Mouse (Mus musculus) liver, embryonic 11.5 days (tissue): ENCODE results near the gene Rdh19. TPM values are rescaled to one million over a fixed set of nuclear protein-coding genes. Genes with fewer than 3 reads are reported as not detected.
"Not testable (repeated sequence)": the region's sequence is repeated elsewhere in the genome, so short reads cannot be mapped to it uniquely, and the experiment has no call there.

Source experiments
- ATAC-seq: fragments of 200-750 bp; cut with Nextera tagmentation; replicated peaks from 2 replicates; pipeline ENCODE4 v1.8.0; 2017; ENCODE audit warnings: moderate number of reproducible peaks, mild to moderate bottlenecking, moderate TSS enrichment, moderate library complexity; ENCODE audit not compliant: low FRiP score
- DNase-seq: peaks from one replicate; pipeline ENCODE4 v3.0.0-alpha.2; 2017; ENCODE audit warnings: low spot score
- H3K27ac ChIP-seq: fragments of 300-500 bp; sonication (generic); 2 replicates; pipeline ENCODE4 v1.5.1; 2014; ENCODE audit warnings: mild to moderate bottlenecking, low read depth, low read length, control low read depth
- H3K27me3 ChIP-seq: fragments of 300-500 bp; sonication (generic); replicated peaks from 2 replicates; pipeline ENCODE4 v1.6.1; 2014; ENCODE audit warnings: low read length, mixed read lengths; ENCODE audit not compliant: control insufficient read depth, insufficient read depth
- H3K36me3 ChIP-seq: fragments of 300-500 bp; sonication (generic); 2 replicates; pipeline ENCODE4 v1.6.1; 2014; ENCODE audit warnings: mild to moderate bottlenecking, low read length, moderate library complexity, mixed read lengths; ENCODE audit not compliant: control insufficient read depth, insufficient read depth
- H3K4me1 ChIP-seq: fragments of 300-500 bp; sonication (generic); replicated peaks from 2 replicates; pipeline ENCODE4 v1.6.1; 2014; ENCODE audit warnings: low read length, mixed read lengths; ENCODE audit not compliant: control insufficient read depth, insufficient read depth
- H3K4me2 ChIP-seq: fragments of 300-500 bp; sonication (generic); 2 replicates; pipeline ENCODE4 v1.6.1; 2014; ENCODE audit warnings: mild to moderate bottlenecking, control low read depth, moderate library complexity
- H3K4me3 ChIP-seq: fragments of 300-500 bp; sonication (generic); 2 replicates; pipeline ENCODE4 v1.5.1; 2014; ENCODE audit warnings: low read depth, low read length, control low read depth
- H3K9ac ChIP-seq: fragments of 300-500 bp; sonication (generic); 2 replicates; pipeline ENCODE4 v1.6.1; 2014; ENCODE audit warnings: low read depth, low read length, control low read depth
- H3K9me3 ChIP-seq: fragments of 300-500 bp; sonication (generic); 2 replicates; pipeline ENCODE4 v1.6.1; 2016; ENCODE audit warnings: low read length, inconsistent platforms, mixed read lengths; ENCODE audit not compliant: control insufficient read depth
- WGBS: fragments of 180-500 bp; shearing (Covaris S2); extraction: QIAGEN DNeasy Blood & Tissue Kit; methylation state at CpG from one replicate; pipeline ENCODE4 v1.1.7; 2014; 5-methylcytosine and 5-hydroxymethylcytosine counted together
- polyA plus RNA-seq: library from polyadenylated mRNA; unstranded; fragments of >200 nt; fragmentation: Nextera tagmentation; extraction: Ambion mirVana; gene quantifications from 2 replicates; pipeline ENCODE4 v1.2.1, GENCODE M21; 2014

The Rdh19 gene
- polyA plus RNA-seq = not detected in 2 replicates

DNA sequence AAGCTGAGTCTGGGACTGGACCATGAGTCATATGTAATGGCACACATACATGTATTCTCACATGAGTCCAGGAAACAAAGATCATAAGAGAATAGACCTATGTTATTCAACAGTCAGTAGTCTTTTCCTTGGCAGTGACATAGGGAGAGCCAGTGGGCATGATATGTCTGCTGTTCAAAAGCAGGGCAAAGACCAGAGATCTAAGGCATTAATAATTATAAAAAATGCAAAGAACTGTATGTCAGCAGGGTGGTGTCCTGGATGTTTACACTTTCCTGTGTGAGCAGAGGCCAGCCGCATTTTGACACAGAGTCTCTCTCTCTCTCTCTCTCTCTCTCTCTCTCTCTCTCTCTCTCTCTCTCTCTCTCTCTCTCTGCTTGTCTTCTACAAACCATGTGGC, at the start of gene Rdh19:
Gene Rdh19, plus strand, starts transcription at position 301 of the 400 bp plus-strand sequence.
- ATAC-seq (no peak), DNase-seq (no peak)
- no peak within 1 kb of the TSS for H3K4me2 ChIP-seq
- no peaks in the 10 kb centered on the region for H3K36me3 ChIP-seq
- H3K4me1 ChIP-seq = no peaks in the 10 kb centered on the region
- H3K9me3 ChIP-seq = no peaks in the 10 kb centered on the region
- H3K9ac ChIP-seq = no peak within 1 kb of the TSS
- 81% methylated on average over 1 of the region's 1 CpGs for WGBS
- no peak within 1 kb of the TSS for H3K4me3 ChIP-seq
- H3K27ac ChIP-seq = no peak within 1 kb of the TSS
- H3K27me3 ChIP-seq = no peaks in the 10 kb centered on the region

DNA sequence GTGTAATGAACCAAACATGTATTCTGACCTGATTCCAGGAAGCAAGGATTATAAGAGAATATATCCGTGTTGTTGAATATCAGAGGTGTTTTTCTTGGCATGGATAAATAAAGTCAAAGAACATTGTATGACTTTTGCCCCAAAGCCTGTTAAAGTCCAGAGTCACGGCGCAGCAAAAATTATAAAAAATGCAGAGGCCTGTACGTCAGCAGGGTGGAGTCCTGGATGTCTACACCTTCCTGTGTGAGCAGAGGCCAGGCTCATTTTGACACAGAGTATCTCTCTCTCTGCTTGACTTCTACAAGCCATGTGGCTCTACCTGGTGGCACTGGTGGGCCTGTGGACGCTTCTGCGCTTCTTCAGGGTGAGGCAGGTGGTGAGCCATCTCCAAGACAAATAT, 48.8 kb upstream of the Rdh19 start, which contains the start of gene Rdh16:
Gene Rdh16, plus strand, starts transcription at position 262 of the 400 bp plus-strand sequence.
- H3K36me3 ChIP-seq = no peaks in the 10 kb centered on the region
- H3K9me3 ChIP-seq = no peaks in the 10 kb centered on the region
- 80% methylated on average over 6 of the region's 6 CpGs for WGBS
- DNase-seq (no peak), ATAC-seq (no peak)
- H3K9ac ChIP-seq = no peak within 1 kb of the TSS
- H3K4me3 ChIP-seq = no peak within 1 kb of the TSS
- H3K27ac ChIP-seq = no peak within 1 kb of the TSS
- H3K4me2 ChIP-seq = no peak within 1 kb of the TSS
- H3K4me1 ChIP-seq = no peaks in the 10 kb centered on the region
- no peaks in the 10 kb centered on the region for H3K27me3 ChIP-seq

DNA sequence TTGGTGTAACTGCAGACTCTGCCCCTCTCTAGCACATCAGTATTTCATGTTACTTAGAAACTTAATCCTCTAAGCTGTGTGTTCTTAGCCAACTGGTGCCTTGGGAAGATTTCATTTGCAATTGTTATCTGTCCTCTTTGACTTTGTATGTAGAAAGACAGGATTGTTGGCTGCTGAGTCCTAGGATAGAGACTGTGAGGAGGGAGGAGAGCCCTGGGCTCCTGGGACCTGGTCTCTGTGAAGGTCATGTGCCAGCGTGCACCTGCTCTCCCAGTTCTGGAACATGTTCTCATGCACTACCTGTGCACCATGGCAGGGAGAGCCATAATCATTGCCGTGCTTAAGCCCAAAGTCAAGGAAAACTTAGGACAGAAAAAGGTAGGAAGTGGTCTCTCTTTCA, 48.1 kb upstream of the Rdh19 start:
- Histone ChIP-seq H3K4me2 (no peak overlapping the region), H3K9me3 (no peaks in the 10 kb centered on the region), H3K27ac (no peak overlapping the region), H3K4me3 (no peak overlapping the region), H3K27me3 (no peaks in the 10 kb centered on the region), H3K9ac (no peak overlapping the region), H3K4me1 (no peaks in the 10 kb centered on the region), H3K36me3 (no peaks in the 10 kb centered on the region)
- no peak for DNase-seq
- 88% methylated on average over 2 of the region's 2 CpGs for WGBS
- ATAC-seq = no peak

DNA sequence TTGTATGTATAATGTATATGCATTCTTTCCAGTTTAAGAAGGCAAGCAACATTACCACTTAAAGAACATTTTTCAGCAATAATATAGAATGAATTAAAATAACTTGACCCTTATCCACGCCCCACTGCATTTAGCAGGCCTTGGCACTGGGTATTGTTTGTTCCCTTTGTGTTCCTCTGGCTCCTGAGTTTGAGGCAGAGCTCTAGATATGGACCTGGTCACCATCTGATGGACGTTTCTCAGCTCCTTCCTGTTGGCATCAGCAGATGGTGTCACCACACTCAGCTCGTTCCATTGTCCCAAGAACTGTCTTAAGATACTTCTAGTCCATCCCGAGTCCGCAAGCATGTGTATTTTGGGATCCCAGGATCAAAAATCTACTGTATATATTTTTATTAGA, 47.5 kb upstream of the Rdh19 start:
- Histone ChIP-seq H3K4me3 (no peak overlapping the region), H3K4me2 (no peak overlapping the region), H3K4me1 (no peaks in the 10 kb centered on the region), H3K9ac (no peak overlapping the region), H3K27ac (no peak overlapping the region), H3K36me3 (no peaks in the 10 kb centered on the region), H3K27me3 (no peaks in the 10 kb centered on the region), H3K9me3 (no peaks in the 10 kb centered on the region)
- 68% methylated on average over 5 of the region's 5 CpGs for WGBS
- ATAC-seq = no peak
- no peak for DNase-seq

DNA sequence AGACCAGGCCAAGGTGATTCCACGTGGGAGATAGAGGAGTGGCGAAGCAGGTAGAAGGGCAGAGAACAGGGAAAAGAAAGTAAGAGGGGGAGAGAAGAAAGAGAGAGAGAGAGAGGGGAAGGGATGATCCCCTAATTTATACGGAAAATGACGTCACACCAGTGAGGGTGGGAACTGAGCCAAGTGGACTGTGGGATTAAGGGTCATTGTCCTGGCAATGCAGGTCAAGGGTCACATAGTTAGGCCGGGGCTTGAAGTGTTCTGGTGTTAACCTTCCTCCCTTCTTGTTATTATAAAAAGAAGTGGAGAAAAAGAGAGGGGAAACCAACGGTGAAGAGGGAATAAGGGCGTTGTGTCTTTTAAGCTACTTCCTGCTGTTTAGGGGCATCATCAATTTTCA, 45.3 kb upstream of the Rdh19 start:
- no peak for ATAC-seq
- H3K4me1 ChIP-seq = no peaks in the 10 kb centered on the region
- no peak overlapping the region for H3K9ac ChIP-seq
- H3K27ac ChIP-seq = no peak overlapping the region
- H3K9me3 ChIP-seq = no peaks in the 10 kb centered on the region
- 75% methylated on average over 7 of the region's 7 CpGs for WGBS
- no peak overlapping the region for H3K4me3 ChIP-seq
- H3K27me3 ChIP-seq = no peaks in the 10 kb centered on the region
- DNase-seq = no peak
- H3K4me2 ChIP-seq = no peak overlapping the region
- H3K36me3 ChIP-seq = no peaks in the 10 kb centered on the region

DNA sequence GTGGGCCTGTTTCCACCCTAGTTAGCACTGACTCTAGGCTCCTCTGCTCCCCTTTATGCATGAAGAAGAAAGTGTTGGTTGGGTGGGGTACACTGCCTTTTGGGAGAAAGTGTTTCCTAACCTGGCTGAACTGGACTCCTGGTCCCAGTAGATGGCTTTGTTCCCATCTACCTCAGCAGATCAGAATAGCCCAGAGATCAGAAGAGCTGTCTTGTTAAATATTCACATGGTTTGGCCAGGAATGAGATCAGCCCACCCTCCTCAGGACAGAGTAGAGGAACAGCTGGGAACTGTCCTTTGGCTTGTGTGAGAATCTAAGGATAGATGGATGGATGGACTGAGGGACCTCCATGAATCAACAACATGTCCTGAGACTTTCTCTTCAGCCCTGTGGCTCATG, 33.8 kb upstream of the Rdh19 start:
- ATAC-seq = no peak
- Histone ChIP-seq H3K9ac (no peak overlapping the region), H3K27ac (no peak overlapping the region), H3K36me3 (no peaks in the 10 kb centered on the region), H3K4me2 (no peak overlapping the region), H3K4me3 (no peak overlapping the region), H3K9me3 (no peaks in the 10 kb centered on the region), H3K4me1 (no peaks in the 10 kb centered on the region), H3K27me3 (no peaks in the 10 kb centered on the region)
- no peak for DNase-seq

DNA sequence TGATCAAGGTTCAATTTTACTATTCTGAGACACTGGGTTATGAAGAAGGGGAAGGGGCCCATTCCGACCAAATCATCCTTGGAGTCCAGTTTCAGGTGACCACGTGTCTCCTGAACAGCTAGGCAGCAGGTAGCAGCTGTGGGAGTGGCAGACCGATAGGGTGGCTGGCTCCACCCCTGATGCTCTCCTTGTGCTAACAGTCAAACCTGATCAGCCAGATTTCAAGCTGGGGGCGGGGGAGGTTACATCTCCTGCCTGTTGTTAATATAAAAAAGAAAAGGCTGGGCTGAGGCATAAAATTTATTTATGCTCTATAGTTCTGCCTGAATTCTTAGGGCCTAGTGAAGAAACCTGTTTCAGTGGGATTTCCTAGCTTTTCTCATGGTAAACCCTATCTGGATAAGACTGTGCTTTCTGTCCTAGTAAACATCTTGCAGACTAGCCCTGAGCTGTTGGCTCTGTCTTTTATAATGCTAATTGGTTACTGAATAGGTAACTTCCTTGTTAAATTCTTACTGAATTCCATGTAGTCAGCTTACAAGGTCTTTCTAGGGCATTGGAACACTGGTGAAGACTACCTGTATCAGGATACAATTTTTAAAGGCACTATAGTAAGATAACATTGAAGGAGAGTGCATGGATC, 32.3 kb upstream of the Rdh19 start:
- H3K4me1 ChIP-seq, H3K4me3 ChIP-seq, H3K27ac ChIP-seq, DNase-seq, H3K9me3 ChIP-seq, ATAC-seq, H3K27me3 ChIP-seq, H3K9ac ChIP-seq, H3K4me2 ChIP-seq, H3K36me3 ChIP-seq: not testable (repeated sequence)
- WGBS = 74% methylated on average over 4 of the region's 4 CpGs

DNA sequence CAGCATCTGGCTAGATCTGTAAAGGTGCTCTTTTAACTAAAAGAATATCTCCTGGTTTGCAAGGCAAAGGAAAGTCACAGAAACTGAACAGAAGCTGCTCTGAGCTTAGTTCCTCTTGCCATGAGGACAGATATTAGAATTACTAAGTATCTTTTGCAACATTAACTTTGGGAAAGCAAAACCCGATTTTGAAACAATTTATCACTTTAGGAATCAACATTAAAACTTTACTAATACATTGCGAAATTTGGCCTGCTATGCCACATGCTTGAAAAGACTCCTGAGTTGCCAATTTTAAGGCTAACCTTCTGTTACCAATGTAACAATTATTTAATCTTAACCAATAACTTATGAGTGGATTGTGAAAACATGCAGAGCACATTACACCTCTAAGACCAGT, 27.9 kb upstream of the Rdh19 start:
- not testable (repeated sequence) for DNase-seq, H3K4me3 ChIP-seq, H3K4me1 ChIP-seq, H3K9me3 ChIP-seq, H3K4me2 ChIP-seq, H3K9ac ChIP-seq, H3K36me3 ChIP-seq, H3K27me3 ChIP-seq, ATAC-seq, H3K27ac ChIP-seq
- WGBS = 80% methylated on average over 2 of the region's 2 CpGs

DNA sequence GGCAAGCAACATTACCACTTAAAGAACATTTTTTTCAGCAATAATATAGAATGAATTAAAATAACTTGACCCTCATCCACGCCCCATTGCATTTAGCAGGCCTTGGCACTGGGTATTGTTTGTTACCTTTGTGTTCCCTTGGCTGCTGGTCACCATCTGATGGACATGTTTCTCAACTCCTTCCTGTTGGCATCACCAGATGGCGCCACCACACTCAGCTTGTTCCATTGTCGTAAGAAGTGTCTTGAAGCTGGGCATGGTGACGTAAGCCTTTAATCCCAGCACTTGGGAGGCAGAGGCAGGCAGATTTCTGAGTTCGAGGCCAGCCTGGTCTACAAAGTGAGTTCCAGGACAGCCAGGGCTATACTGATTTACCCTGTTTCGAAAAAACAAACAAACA, 24.3 kb upstream of the Rdh19 start:
- 67% methylated on average over 6 of the region's 6 CpGs for WGBS
- H3K27me3 ChIP-seq = no peaks in the 10 kb centered on the region
- H3K4me3 ChIP-seq = no peak overlapping the region
- H3K4me2 ChIP-seq = no peak overlapping the region
- ATAC-seq (no peak), DNase-seq (no peak)
- H3K9me3 ChIP-seq = no peaks in the 10 kb centered on the region
- no peaks in the 10 kb centered on the region for H3K36me3 ChIP-seq
- H3K9ac ChIP-seq = no peak overlapping the region
- no peaks in the 10 kb centered on the region for H3K4me1 ChIP-seq
- H3K27ac ChIP-seq = no peak overlapping the region
